Mouse (Mus musculus) liver, adult (tissue): ENCODE data around the gene Atp4b.

ENCODE experiments used
- GATA4 ChIP-seq: IDR thresholded peaks from 2 replicates; pipeline ENCODE4 v1.6.1; 2014; ENCODE audit warnings: mild to moderate bottlenecking, low read length; ENCODE audit not compliant: insufficient replicate concordance

The Atp4b gene

GRCm38 (mm10) chr8:13403517-13403916 is 6.9 kb upstream of the Atp4b start:
- TF ChIP-seq GATA4, result no peak

GRCm38 (mm10) chr8:13393869-13394268 is 2.8 kb downstream of the Atp4b start:
- TF ChIP-seq GATA4, result no peak

- no peak for TF ChIP-seq GATA4
Measured at GRCm38 (mm10) chr8:13388744-13389143, 7.9 kb downstream of the Atp4b start.

GRCm38 (mm10) chr8:13387728-13388127 is 8.9 kb downstream of the Atp4b start:
- TF ChIP-seq GATA4, result no peak

GRCm38 (mm10) chr8:13386366-13386765 is 10.3 kb downstream of the Atp4b start:
- no peak for TF ChIP-seq GATA4

- TF ChIP-seq GATA4, result no peak
Measured at GRCm38 (mm10) chr8:13382999-13383398, 13.6 kb downstream of the Atp4b start.

GRCm38 (mm10) chr8:13382536-13382935 is 14.1 kb downstream of the Atp4b start:
- TF ChIP-seq GATA4, result no peak

GRCm38 (mm10) chr8:13381630-13382029 is 15.0 kb downstream of the Atp4b start:
- TF ChIP-seq GATA4, result no peak

- TF ChIP-seq GATA4, result no peak
Measured at GRCm38 (mm10) chr8:13373151-13373662, 23.4 kb downstream of the Atp4b start.

- TF ChIP-seq GATA4, result no peak
Measured at GRCm38 (mm10) chr8:13361865-13362264, 34.8 kb downstream of the Atp4b start.

GRCm38 (mm10) chr8:13360213-13360612 is 36.4 kb downstream of the Atp4b start:
- TF ChIP-seq GATA4, result no peak

GRCm38 (mm10) chr8:13356681-13357080 is 39.9 kb downstream of the Atp4b start:
- TF ChIP-seq GATA4, result no peak

- TF ChIP-seq GATA4, result no peak
Measured at GRCm38 (mm10) chr8:13356221-13356620, 40.4 kb downstream of the Atp4b start.

GRCm38 (mm10) chr8:13353883-13354282 is 42.7 kb downstream of the Atp4b start:
- TF ChIP-seq GATA4, result no peak

GRCm38 (mm10) chr8:13353155-13353833 is 43.3 kb downstream of the Atp4b start:
- TF ChIP-seq GATA4, result no peak

GRCm38 (mm10) chr8:13352601-13353000 is 44.0 kb downstream of the Atp4b start:
- no peak for TF ChIP-seq GATA4

- TF ChIP-seq GATA4, result no peak
Measured at GRCm38 (mm10) chr8:13351593-13351992, 45.0 kb downstream of the Atp4b start.

GRCm38 (mm10) chr8:13350052-13350451 is 46.6 kb downstream of the Atp4b start:
- no peak for TF ChIP-seq GATA4

- TF ChIP-seq GATA4, result no peak
Measured at GRCm38 (mm10) chr8:13343134-13343533, 53.5 kb downstream of the Atp4b start.
